Mouse (Mus musculus): Measurements from ENCODE around the gene Syt1. TPM values are rescaled to one million over a fixed set of nuclear protein-coding genes. Genes with fewer than 3 reads are reported as not detected.

The Syt1 gene
- polyA plus RNA-seq, 1 experiment from 2014 or later: 130 TPM

DNA sequence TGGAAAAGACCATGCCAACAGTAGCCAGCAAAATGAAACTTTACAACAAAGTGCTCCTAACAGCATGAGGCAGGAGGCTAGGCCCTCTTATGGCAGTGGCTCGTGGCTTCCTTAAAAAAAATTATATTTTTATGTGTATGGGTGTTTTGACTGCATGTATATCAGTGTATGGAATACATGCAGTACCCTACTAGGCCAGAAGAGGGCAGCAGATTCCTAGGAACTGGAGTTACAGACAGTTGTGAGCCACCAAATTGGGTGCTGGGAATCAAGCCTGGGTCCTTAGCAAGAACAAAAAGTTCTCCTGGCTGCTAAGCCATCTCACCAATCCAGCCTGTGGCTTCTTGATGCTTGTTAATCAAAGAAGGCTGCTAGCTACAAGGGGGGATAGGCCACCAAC is 413.4 kb downstream of the Syt1 start:
- ATAC-seq (ENCODE audit: low read depth): no peak
- Histone ChIP-seq H3K27me3 (ENCODE audit: control insufficient read depth, insufficient read depth, low read length) (no peaks in the 10 kb centered on the region), H3K27ac (ENCODE audit: low read depth, low read length) (no peak overlapping the region), H3K9ac (replicated peaks; ENCODE audit: low read depth, low read length) (no peak overlapping the region), H3K4me3 (ENCODE audit: low read depth, low read length) (no peak overlapping the region), H3K4me1 (ENCODE audit: control insufficient read depth, insufficient read depth, low read length) (no peaks in the 10 kb centered on the region), H3K36me3 (ENCODE audit: control insufficient read depth, insufficient read depth, low read length) (no peaks in the 10 kb centered on the region), H3K9me3 (ENCODE audit: control insufficient read depth, low read length) (no peaks in the 10 kb centered on the region), H3K4me2 (ENCODE audit: low read depth, low read length) (no peak overlapping the region)
- WGBS: 94% methylated on average over 1 of the region's 1 CpGs

- Histone ChIP-seq H3K9me3 (ENCODE audit: control insufficient read depth, low read length) (no peaks in the 10 kb centered on the region), H3K27ac (ENCODE audit: low read depth, low read length) (no peak overlapping the region), H3K27me3 (ENCODE audit: control insufficient read depth, insufficient read depth, low read length) (no peaks in the 10 kb centered on the region), H3K36me3 (ENCODE audit: control insufficient read depth, insufficient read depth, low read length) (no peaks in the 10 kb centered on the region), H3K4me2 (ENCODE audit: low read depth, low read length) (no peak overlapping the region), H3K4me1 (ENCODE audit: control insufficient read depth, insufficient read depth, low read length) (no peaks in the 10 kb centered on the region), H3K4me3 (ENCODE audit: low read depth, low read length) (no peak overlapping the region), H3K9ac (replicated peaks; ENCODE audit: low read depth, low read length) (no peak overlapping the region)
- 82% methylated on average over 11 of the region's 11 CpGs for WGBS
- no peak for ATAC-seq (ENCODE audit: low read depth)
Observed at GRCm38 (mm10) chr10:108596162-108596927, 414.4 kb downstream of the Syt1 start.

DNA sequence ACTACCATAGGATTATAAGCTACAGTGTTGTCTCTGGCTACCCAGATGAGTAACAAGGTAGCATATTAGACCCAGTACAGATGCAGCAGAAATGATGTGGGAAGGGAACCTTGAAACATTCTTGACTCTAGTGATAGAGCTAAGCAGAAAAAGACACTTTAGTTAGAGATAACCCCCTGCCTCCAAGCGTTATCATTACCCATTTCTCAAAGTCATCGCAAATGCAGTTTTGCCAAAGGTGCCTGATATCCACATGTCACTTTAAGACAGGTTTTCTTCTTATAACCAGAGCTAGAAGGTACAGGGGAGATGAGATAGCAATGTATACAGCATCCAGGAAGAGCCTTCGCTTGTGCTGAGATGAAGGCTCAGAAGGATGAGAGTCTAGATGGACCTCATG is 421.4 kb downstream of the Syt1 start:
- WGBS: 96% methylated on average over 3 of the region's 3 CpGs
- no peak overlapping the region for H3K27ac ChIP-seq (ENCODE audit: low read depth, low read length)
- no peaks in the 10 kb centered on the region for H3K36me3 ChIP-seq (ENCODE audit: control insufficient read depth, insufficient read depth, low read length)
- H3K9me3 ChIP-seq (ENCODE audit: control insufficient read depth, low read length): no peaks in the 10 kb centered on the region
- H3K4me3 ChIP-seq (ENCODE audit: low read depth, low read length): no peak overlapping the region
- H3K9ac ChIP-seq (replicated peaks; ENCODE audit: low read depth, low read length): no peak overlapping the region
- no peak for ATAC-seq (ENCODE audit: low read depth)
- H3K4me2 ChIP-seq (ENCODE audit: low read depth, low read length): no peak overlapping the region
- no peaks in the 10 kb centered on the region for H3K27me3 ChIP-seq (ENCODE audit: control insufficient read depth, insufficient read depth, low read length)
- no peaks in the 10 kb centered on the region for H3K4me1 ChIP-seq (ENCODE audit: control insufficient read depth, insufficient read depth, low read length)

DNA sequence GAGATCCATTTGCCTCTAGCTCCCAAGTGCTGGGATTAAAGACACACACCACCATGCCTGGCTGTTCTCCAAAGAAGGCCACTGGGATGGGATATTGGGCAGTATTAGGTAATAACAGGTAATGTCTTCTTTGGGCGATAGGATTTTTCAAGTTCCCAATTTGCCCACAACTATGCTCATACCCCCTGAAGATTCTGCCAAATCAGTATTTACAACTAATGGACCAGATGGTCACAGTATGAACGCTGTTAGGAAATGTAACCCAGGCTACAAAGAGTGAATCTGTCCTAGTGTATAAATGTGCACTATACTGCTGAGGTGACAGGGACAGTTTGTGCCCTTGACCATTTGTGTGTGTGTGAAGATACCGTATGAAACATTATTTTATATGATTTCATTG is 421.9 kb downstream of the Syt1 start:
- no peak for ATAC-seq (ENCODE audit: low read depth)
- Histone ChIP-seq H3K4me1 (ENCODE audit: control insufficient read depth, insufficient read depth, low read length) (no peaks in the 10 kb centered on the region; the same call in 1 of the 2 replicates), H3K9ac (replicated peaks; ENCODE audit: low read depth, low read length) (no peak overlapping the region), H3K36me3 (ENCODE audit: control insufficient read depth, insufficient read depth, low read length) (no peaks in the 10 kb centered on the region), H3K4me3 (ENCODE audit: low read depth, low read length) (no peak overlapping the region), H3K27ac (ENCODE audit: low read depth, low read length) (no peak overlapping the region), H3K9me3 (ENCODE audit: control insufficient read depth, low read length) (no peaks in the 10 kb centered on the region), H3K27me3 (ENCODE audit: control insufficient read depth, insufficient read depth, low read length) (no peaks in the 10 kb centered on the region), H3K4me2 (ENCODE audit: low read depth, low read length) (no peak overlapping the region)
- WGBS: 88% methylated on average over 3 of the region's 3 CpGs

GRCm38 (mm10) chr10:108583694-108584093 is 427.1 kb downstream of the Syt1 start:
- H3K36me3 ChIP-seq (ENCODE audit: control insufficient read depth, insufficient read depth, low read length): no peaks in the 10 kb centered on the region
- 25% methylated on average over 11 of the region's 11 CpGs for WGBS
- H3K4me1 ChIP-seq (ENCODE audit: control insufficient read depth, insufficient read depth, low read length): peaks cover 9% of the 10 kb centered on the region
- ATAC-seq (ENCODE audit: low read depth): no peak
- no peak overlapping the region for H3K4me3 ChIP-seq (ENCODE audit: low read depth, low read length)
- H3K9me3 ChIP-seq (ENCODE audit: control insufficient read depth, low read length): no peaks in the 10 kb centered on the region
- no peak overlapping the region for H3K9ac ChIP-seq (replicated peaks; ENCODE audit: low read depth, low read length)
- H3K4me2 ChIP-seq (ENCODE audit: low read depth, low read length): peak overlapping the region; percentile 9; the same call in 1 of the 2 replicates
- no peaks in the 10 kb centered on the region for H3K27me3 ChIP-seq (ENCODE audit: control insufficient read depth, insufficient read depth, low read length)
- no peak overlapping the region for H3K27ac ChIP-seq (ENCODE audit: low read depth, low read length)

- ATAC-seq (ENCODE audit: low read depth): no peak
- H3K4me1 ChIP-seq (ENCODE audit: control insufficient read depth, insufficient read depth, low read length): peaks cover 9% of the 10 kb centered on the region
- H3K27me3 ChIP-seq (ENCODE audit: control insufficient read depth, insufficient read depth, low read length): no peaks in the 10 kb centered on the region
- H3K4me3 ChIP-seq (ENCODE audit: low read depth, low read length): no peak overlapping the region
- H3K9me3 ChIP-seq (ENCODE audit: control insufficient read depth, low read length): no peaks in the 10 kb centered on the region
- no peaks in the 10 kb centered on the region for H3K36me3 ChIP-seq (ENCODE audit: control insufficient read depth, insufficient read depth, low read length)
- no peak overlapping the region for H3K9ac ChIP-seq (replicated peaks; ENCODE audit: low read depth, low read length)
- H3K27ac ChIP-seq (ENCODE audit: low read depth, low read length): no peak overlapping the region
- WGBS: 93% methylated on average over 3 of the region's 3 CpGs
- no peak overlapping the region for H3K4me2 ChIP-seq (ENCODE audit: low read depth, low read length)
Observed at GRCm38 (mm10) chr10:108582397-108582730, 428.4 kb downstream of the Syt1 start.

GRCm38 (mm10) chr10:108581555-108582396 is 429.0 kb downstream of the Syt1 start:
- H3K9me3 ChIP-seq (ENCODE audit: control insufficient read depth, low read length): no peaks in the 10 kb centered on the region
- no peaks in the 10 kb centered on the region for H3K36me3 ChIP-seq (ENCODE audit: control insufficient read depth, insufficient read depth, low read length)
- ATAC-seq (ENCODE audit: low read depth): no peak
- H3K4me2 ChIP-seq (ENCODE audit: low read depth, low read length): no peak overlapping the region
- 59% methylated on average over 12 of the region's 12 CpGs for WGBS
- no peak overlapping the region for H3K9ac ChIP-seq (replicated peaks; ENCODE audit: low read depth, low read length)
- H3K27me3 ChIP-seq (ENCODE audit: control insufficient read depth, insufficient read depth, low read length): no peaks in the 10 kb centered on the region
- peaks cover 9% of the 10 kb centered on the region for H3K4me1 ChIP-seq (ENCODE audit: control insufficient read depth, insufficient read depth, low read length)
- H3K27ac ChIP-seq (ENCODE audit: low read depth, low read length): peak overlapping the region; percentile 41; the same call in 1 of the 2 replicates
- no peak overlapping the region for H3K4me3 ChIP-seq (ENCODE audit: low read depth, low read length)

GRCm38 (mm10) chr10:108580786-108581420 is 429.9 kb downstream of the Syt1 start:
- Histone ChIP-seq H3K9ac (replicated peaks; ENCODE audit: low read depth, low read length) (no peak overlapping the region), H3K4me1 (ENCODE audit: control insufficient read depth, insufficient read depth, low read length) (peaks cover 9% of the 10 kb centered on the region), H3K9me3 (ENCODE audit: control insufficient read depth, low read length) (no peaks in the 10 kb centered on the region), H3K36me3 (ENCODE audit: control insufficient read depth, insufficient read depth, low read length) (no peaks in the 10 kb centered on the region), H3K27me3 (ENCODE audit: control insufficient read depth, insufficient read depth, low read length) (no peaks in the 10 kb centered on the region), H3K27ac (ENCODE audit: low read depth, low read length) (no peak overlapping the region; the same call in 1 of the 2 replicates), H3K4me2 (ENCODE audit: low read depth, low read length) (no peak overlapping the region), H3K4me3 (ENCODE audit: low read depth, low read length) (no peak overlapping the region)
- 31% methylated on average over 9 of the region's 9 CpGs for whole genome bisulfite sequencing
- peak; percentile 39; the same call in 1 of the 2 replicates for ATAC-seq (ENCODE audit: low read depth)

- 92% methylated on average over 4 of the region's 4 CpGs for WGBS
- H3K4me3 ChIP-seq (ENCODE audit: low read depth, low read length): no peak overlapping the region
- no peaks in the 10 kb centered on the region for H3K27me3 ChIP-seq (ENCODE audit: control insufficient read depth, insufficient read depth, low read length)
- no peak overlapping the region for H3K27ac ChIP-seq (ENCODE audit: low read depth, low read length)
- no peaks in the 10 kb centered on the region for H3K9me3 ChIP-seq (ENCODE audit: control insufficient read depth, low read length)
- no peak overlapping the region for H3K4me2 ChIP-seq (ENCODE audit: low read depth, low read length)
- ATAC-seq (ENCODE audit: low read depth): no peak
- H3K36me3 ChIP-seq (ENCODE audit: control insufficient read depth, insufficient read depth, low read length): no peaks in the 10 kb centered on the region
- no peak overlapping the region for H3K9ac ChIP-seq (replicated peaks; ENCODE audit: low read depth, low read length)
- H3K4me1 ChIP-seq (ENCODE audit: control insufficient read depth, insufficient read depth, low read length): peaks cover 9% of the 10 kb centered on the region
Observed at GRCm38 (mm10) chr10:108579396-108579795, 431.4 kb downstream of the Syt1 start.

All from neural tube, embryonic 14.5 days (tissue).